Mouse (Mus musculus): ENCODE results near the gene Tox4. TPM values are rescaled to one million over a fixed set of nuclear protein-coding genes. Genes with fewer than 3 reads are reported as not detected.
"Not testable (repeated sequence)": the region's sequence is repeated elsewhere in the genome, so short reads cannot be mapped to it uniquely, and the experiment has no call there.

Tox4 gene
- polyA plus RNA-seq, 1 experiment from 2014 or later, result 36.8 TPM

DNA sequence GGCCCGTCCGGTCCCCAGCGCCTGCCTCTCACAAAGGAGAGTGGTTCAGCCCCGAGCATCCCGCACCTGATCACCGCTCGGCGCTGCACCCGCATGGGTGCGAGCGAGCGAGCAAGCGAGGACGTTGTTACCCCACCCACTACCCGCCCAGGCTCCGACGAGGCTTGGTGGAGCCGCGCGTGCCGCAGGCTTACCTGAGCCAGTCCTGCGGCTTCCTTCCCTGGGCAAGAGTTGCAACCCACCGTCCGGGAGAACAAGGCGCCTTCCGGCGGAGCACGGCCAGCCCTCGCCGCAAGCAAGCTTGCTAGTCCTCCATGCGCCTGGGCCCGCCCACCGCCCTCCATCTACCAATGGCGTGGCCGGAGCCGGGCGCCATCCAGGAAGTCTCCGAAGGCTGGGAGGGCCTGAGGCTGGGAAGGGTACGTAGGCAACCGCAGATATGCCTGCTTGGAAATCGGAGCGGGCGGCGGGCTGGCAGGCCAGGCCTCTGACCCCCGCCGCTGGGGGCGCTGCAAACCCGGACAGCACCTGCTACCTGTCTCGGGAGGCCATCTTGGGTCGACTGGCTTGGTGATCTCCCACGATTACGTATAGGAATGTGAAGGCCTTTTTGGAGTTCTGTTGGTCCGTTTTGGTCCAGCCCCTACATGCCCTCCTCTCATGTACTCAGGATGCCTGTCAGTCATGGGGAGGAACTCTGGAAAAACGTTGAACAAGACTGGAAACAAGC, 21.3 kb upstream of the Tox4 start, which contains the start of gene Chd8:
Chd8 (minus strand) TSS at position 297 of the 730 bp plus-strand sequence.
- peak; percentile 100 for ATAC-seq

DNA sequence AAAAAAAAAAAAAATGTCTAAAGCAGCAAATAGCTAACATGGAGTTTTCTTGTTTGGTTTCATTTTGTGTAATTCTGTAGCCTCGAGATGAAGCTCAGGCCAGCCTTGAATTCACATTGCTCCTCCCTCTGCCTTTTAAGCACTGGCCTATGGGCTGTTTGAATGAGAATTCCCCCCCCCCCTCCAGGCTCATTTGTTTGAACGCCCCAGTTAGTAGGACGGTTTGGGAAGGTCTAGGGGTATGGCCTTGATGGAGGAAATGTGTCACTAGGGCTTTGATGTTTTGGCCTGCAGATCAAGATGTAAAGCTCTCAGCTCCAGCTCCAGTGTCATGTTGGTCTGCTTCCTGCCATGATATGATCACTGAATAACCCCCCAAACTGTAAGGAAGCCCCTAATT, 6.2 kb upstream of the Tox4 start:
- Histone ChIP-seq H3K4me1 (ENCODE audit: control insufficient read depth, insufficient read depth, low read length) (no peaks in the 10 kb centered on the region), H3K9ac (ENCODE audit: low read depth, low read length) (no peak overlapping the region), H3K36me3 (ENCODE audit: control insufficient read depth, insufficient read depth, low read length) (no peaks in the 10 kb centered on the region), H3K27ac (ENCODE audit: low read length) (no peak overlapping the region), H3K9me3 (ENCODE audit: control insufficient read depth, low read length) (no peaks in the 10 kb centered on the region), H3K4me2 (ENCODE audit: low read depth, low read length) (no peak overlapping the region), H3K27me3 (replicated peaks; ENCODE audit: control insufficient read depth, insufficient read depth, low read length) (no peaks in the 10 kb centered on the region), H3K4me3 (ENCODE audit: low read length) (no peak overlapping the region)
- no peak for ATAC-seq
- 65% methylated on average over 3 of the region's 3 CpGs for WGBS

More for the DNA sequence above, 21.3 kb upstream of the Tox4 start, which contains the start of gene Chd8:
- H3K9ac ChIP-seq (ENCODE audit: low read depth, low read length), result peak within 1 kb of the TSS; percentile 93
- peak within 1 kb of the TSS; percentile 88 for H3K4me3 ChIP-seq (ENCODE audit: low read length)
- no peaks in the 10 kb centered on the region for H3K36me3 ChIP-seq (ENCODE audit: control insufficient read depth, insufficient read depth, low read length)
- H3K27ac ChIP-seq (ENCODE audit: low read length), result peak within 1 kb of the TSS; percentile 91
- H3K9me3 ChIP-seq (ENCODE audit: control insufficient read depth, low read length), result no peaks in the 10 kb centered on the region
- H3K4me2 ChIP-seq (ENCODE audit: low read depth, low read length), result peak within 1 kb of the TSS; percentile 83
- peaks cover 12% of the 10 kb centered on the region for H3K4me1 ChIP-seq (ENCODE audit: control insufficient read depth, insufficient read depth, low read length)
- no peaks in the 10 kb centered on the region for H3K27me3 ChIP-seq (replicated peaks; ENCODE audit: control insufficient read depth, insufficient read depth, low read length)
- under 1% methylated on average over 53 of the region's 54 CpGs for WGBS

DNA sequence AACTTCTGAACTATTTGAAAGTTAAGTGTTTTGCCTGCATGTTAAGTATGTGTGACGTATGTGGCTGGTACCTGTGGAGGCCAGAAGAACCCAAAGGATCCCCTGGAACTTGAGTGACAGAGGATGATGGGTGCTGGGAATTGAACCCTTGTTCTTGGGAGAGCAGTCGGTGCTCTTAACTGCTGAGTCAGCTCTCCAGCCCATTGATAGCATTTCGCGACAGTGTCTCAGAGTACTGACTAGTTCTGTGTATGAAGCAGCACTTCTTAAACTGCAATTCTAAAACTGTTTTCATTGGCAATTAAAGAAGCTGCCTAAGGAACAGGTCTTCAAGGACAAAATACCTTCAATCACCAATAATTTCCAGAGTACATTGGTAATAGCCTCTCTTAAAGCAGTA, 1.7 kb upstream of the Tox4 start:
- ATAC-seq, result no peak
- Histone ChIP-seq H3K36me3 (ENCODE audit: control insufficient read depth, insufficient read depth, low read length) (no peaks in the 10 kb centered on the region), H3K27ac (ENCODE audit: low read length) (no peak overlapping the region), H3K27me3 (replicated peaks; ENCODE audit: control insufficient read depth, insufficient read depth, low read length) (no peaks in the 10 kb centered on the region), H3K4me2 (ENCODE audit: low read depth, low read length) (no peak overlapping the region), H3K9me3 (ENCODE audit: control insufficient read depth, low read length) (no peaks in the 10 kb centered on the region), H3K9ac (ENCODE audit: low read depth, low read length) (no peak overlapping the region), H3K4me1 (ENCODE audit: control insufficient read depth, insufficient read depth, low read length) (peaks cover 7% of the 10 kb centered on the region), H3K4me3 (ENCODE audit: low read length) (no peak overlapping the region)
- WGBS, result 92% methylated on average over 4 of the region's 4 CpGs

DNA sequence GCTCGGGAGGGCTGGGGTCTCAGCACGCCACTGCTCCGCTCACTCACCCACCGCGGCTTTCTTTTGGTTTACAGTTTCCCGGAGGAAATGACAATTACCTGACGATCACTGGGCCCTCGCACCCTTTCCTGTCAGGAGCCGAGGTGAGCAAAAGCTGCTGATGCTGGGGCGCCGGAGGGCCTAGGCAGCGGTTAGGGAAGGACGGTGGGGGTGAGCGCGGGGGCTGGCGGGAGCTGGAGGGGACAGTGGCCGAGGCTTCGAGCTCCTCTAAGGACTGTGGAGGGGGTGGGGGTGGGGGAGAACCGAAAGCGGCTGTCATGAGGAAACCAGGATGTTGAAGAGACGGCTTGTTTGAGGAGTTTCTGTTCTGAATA, 788 bp downstream of the Tox4 start:
- ATAC-seq, result peak; percentile 27
- peak overlapping the region; percentile 85 for H3K27ac ChIP-seq (ENCODE audit: low read length)
- H3K4me2 ChIP-seq (ENCODE audit: low read depth, low read length), result peak overlapping the region; percentile 64
- peak overlapping the region; percentile 89 for H3K4me3 ChIP-seq (ENCODE audit: low read length)
- no peaks in the 10 kb centered on the region for H3K27me3 ChIP-seq (replicated peaks; ENCODE audit: control insufficient read depth, insufficient read depth, low read length)
- no peaks in the 10 kb centered on the region for H3K36me3 ChIP-seq (ENCODE audit: control insufficient read depth, insufficient read depth, low read length)
- peaks cover 7% of the 10 kb centered on the region for H3K4me1 ChIP-seq (ENCODE audit: control insufficient read depth, insufficient read depth, low read length)
- under 1% methylated on average over 21 of the region's 21 CpGs for WGBS
- peak overlapping the region; percentile 90 for H3K9ac ChIP-seq (ENCODE audit: low read depth, low read length)
- no peaks in the 10 kb centered on the region for H3K9me3 ChIP-seq (ENCODE audit: control insufficient read depth, low read length)

DNA sequence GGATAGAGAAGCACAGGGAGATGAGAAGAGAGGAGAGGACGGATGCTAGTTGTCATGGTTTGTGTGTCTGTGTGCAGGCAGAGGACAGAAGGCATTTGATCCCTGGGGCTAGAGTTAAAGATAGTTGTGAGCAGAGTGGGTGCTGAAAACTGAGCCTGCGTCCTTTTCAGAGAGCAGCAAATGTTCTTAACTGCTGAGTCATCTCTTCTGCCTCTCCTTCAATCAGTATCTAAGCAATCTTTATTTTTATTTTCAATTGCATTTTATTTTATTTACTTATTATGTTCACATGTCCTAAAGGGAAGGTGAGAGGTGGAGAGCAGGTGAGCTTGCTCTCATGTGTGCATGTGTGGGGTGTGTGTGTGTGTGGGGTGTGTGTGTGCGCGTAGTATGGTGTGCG, 4.7 kb downstream of the Tox4 start:
- Histone ChIP-seq H3K36me3 (ENCODE audit: control insufficient read depth, insufficient read depth, low read length) (peaks cover 9% of the 10 kb centered on the region; the same call in 1 of the 2 replicates), H3K4me2 (ENCODE audit: low read depth, low read length) (no peak overlapping the region), H3K27ac (ENCODE audit: low read length) (no peak overlapping the region), H3K4me1 (ENCODE audit: control insufficient read depth, insufficient read depth, low read length) (peaks cover 4% of the 10 kb centered on the region), H3K4me3 (ENCODE audit: low read length) (no peak overlapping the region), H3K9me3 (ENCODE audit: control insufficient read depth, low read length) (no peaks in the 10 kb centered on the region), H3K27me3 (replicated peaks; ENCODE audit: control insufficient read depth, insufficient read depth, low read length) (no peaks in the 10 kb centered on the region), H3K9ac (ENCODE audit: low read depth, low read length) (no peak overlapping the region)
- WGBS, result 93% methylated on average over 5 of the region's 5 CpGs
- ATAC-seq, result no peak

DNA sequence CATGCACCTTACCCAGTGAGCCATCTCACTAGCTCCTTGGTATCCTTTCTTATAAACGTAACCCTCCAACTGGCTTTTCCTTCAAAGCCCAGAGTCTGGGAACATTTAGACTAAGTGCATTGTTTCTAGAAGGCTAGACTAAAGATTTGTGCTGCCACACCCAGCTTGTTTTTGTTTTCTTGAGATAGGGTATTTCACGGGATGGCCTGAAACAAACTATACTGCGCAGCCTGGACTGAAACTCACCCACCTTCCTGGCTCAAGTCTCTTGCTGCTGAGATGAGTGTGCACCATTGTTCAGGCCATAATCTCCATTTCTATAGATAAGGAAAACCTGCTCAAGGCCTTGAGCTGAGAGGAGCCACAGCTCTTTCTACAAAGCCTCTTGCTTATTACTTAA, 5.2 kb downstream of the Tox4 start:
- H3K4me3 ChIP-seq (ENCODE audit: low read length), result no peak overlapping the region
- no peaks in the 10 kb centered on the region for H3K9me3 ChIP-seq (ENCODE audit: control insufficient read depth, low read length)
- ATAC-seq, result no peak
- H3K4me1 ChIP-seq (ENCODE audit: control insufficient read depth, insufficient read depth, low read length), result peaks cover 4% of the 10 kb centered on the region
- H3K27ac ChIP-seq (ENCODE audit: low read length), result no peak overlapping the region
- H3K4me2 ChIP-seq (ENCODE audit: low read depth, low read length), result no peak overlapping the region
- WGBS, result 86% methylated on average over 3 of the region's 3 CpGs
- no peak overlapping the region for H3K9ac ChIP-seq (ENCODE audit: low read depth, low read length)
- peaks cover 9% of the 10 kb centered on the region; the same call in 1 of the 2 replicates for H3K36me3 ChIP-seq (ENCODE audit: control insufficient read depth, insufficient read depth, low read length)
- H3K27me3 ChIP-seq (replicated peaks; ENCODE audit: control insufficient read depth, insufficient read depth, low read length), result no peaks in the 10 kb centered on the region

DNA sequence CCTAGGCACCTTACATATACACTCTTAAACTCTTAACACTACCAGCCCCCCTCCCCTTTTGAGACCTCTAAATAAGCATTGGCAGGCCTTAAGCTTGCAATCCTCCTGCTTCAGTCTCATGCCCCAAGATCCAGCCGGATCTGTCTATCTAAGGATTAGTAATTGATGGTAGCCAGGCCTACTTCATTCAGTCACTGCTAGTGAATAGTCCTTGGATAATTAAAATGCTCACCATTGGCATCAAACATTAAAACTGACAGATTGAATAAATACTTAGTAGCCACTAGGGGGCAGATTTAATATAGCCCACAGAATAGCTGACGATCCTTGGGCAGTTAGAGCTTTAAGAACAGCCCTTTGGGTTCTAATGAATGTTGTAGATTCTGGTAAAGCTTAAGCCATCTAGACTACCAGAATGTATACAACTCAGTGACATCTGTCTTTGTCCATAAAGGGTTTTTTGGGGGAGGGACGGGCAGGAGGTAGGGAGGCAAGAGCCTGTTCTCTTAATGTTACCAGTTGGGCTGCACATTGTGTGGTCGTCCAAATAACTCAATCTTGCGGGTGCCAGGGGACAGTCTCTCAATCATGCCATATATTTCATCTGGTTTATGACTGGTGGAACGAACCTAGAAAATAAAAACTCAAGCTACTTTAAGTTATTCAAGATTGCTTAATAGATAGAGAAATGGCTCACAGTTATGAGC, 16.8 kb downstream of the Tox4 start:
- Histone ChIP-seq H3K9ac (ENCODE audit: low read depth, low read length) (no peak overlapping the region), H3K27ac (ENCODE audit: low read length) (no peak overlapping the region), H3K27me3 (replicated peaks; ENCODE audit: control insufficient read depth, insufficient read depth, low read length) (no peaks in the 10 kb centered on the region), H3K36me3 (ENCODE audit: control insufficient read depth, insufficient read depth, low read length) (peaks cover 23% of the 10 kb centered on the region; the same call in 1 of the 2 replicates), H3K9me3 (ENCODE audit: control insufficient read depth, low read length) (no peaks in the 10 kb centered on the region), H3K4me2 (ENCODE audit: low read depth, low read length) (no peak overlapping the region), H3K4me1 (ENCODE audit: control insufficient read depth, insufficient read depth, low read length) (no peaks in the 10 kb centered on the region), H3K4me3 (ENCODE audit: low read length) (no peak overlapping the region)
- ATAC-seq, result peak; percentile 34; the same call in 1 of the 2 replicates
- WGBS, result 72% methylated on average over 6 of the region's 6 CpGs

DNA sequence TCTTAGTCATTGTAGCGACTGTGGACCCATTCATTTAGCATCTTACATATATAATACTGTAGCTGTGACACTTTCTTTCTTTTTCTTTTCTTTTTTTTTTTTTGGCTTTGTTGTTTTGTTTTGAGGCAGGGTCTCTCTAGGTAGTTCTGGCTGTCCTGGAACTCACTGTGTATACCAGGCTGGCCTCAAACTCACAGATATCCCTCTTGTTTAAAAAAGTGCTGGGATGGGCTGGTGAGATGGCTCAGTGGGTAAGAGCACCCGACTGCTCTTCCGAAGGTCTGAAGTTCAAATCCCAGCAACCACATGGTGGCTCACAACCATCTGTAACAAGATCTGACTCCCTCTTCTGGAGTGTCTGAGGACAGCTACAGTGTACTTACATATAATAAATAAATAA, 24.6 kb downstream of the Tox4 start:
- WGBS, result 92% methylated on average over 3 of the region's 3 CpGs
- not testable (repeated sequence) for H3K9me3 ChIP-seq (ENCODE audit: control insufficient read depth, low read length); H3K36me3 ChIP-seq (ENCODE audit: control insufficient read depth, insufficient read depth, low read length); H3K4me1 ChIP-seq (ENCODE audit: control insufficient read depth, insufficient read depth, low read length); ATAC-seq; H3K4me3 ChIP-seq (ENCODE audit: low read length); H3K27ac ChIP-seq (ENCODE audit: low read length); H3K4me2 ChIP-seq (ENCODE audit: low read depth, low read length); H3K9ac ChIP-seq (ENCODE audit: low read depth, low read length); H3K27me3 ChIP-seq (replicated peaks; ENCODE audit: control insufficient read depth, insufficient read depth, low read length)

DNA sequence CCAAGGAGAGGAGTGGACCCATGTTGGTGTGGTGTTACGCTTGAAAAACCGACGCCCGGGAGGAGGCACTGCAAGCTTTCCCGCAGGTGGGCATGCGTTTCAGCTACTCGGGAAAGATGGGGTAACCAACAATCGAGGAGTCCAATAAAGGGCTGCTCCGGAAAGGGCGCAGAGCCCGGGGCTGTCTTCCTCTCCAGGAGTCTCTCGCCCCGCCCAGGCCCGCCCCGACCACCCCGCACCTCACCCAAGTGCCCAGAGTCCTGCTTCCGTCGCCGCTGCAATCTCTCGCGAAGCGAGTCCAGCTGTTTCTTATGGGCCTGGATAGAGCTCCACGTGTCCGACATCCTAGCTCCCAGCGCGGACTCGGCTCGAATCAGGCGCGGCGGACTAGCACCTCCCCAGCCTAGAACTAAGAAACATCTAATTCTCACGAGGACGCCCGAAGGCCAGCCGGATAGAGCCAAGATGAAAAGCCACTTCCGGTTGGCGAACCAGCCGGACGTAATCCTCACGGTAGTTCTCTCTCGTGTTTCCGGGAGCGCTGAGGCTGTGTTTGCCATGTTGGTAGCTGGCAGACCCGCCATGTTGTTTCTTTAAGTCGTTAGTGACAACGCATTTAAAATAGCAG, 25.8 kb downstream of the Tox4 start, which contains the start of gene Mettl3:
Mettl3 (minus strand) TSS at position 485 of the 628 bp plus-strand sequence.
- ATAC-seq, result peak; percentile 98
- WGBS, result under 1% methylated on average over 46 of the region's 46 CpGs
- no peaks in the 10 kb centered on the region; the same call in 1 of the 2 replicates for H3K4me1 ChIP-seq (ENCODE audit: control insufficient read depth, insufficient read depth, low read length)
- peak within 1 kb of the TSS; percentile 97 for H3K27ac ChIP-seq (ENCODE audit: low read length)
- H3K4me3 ChIP-seq (ENCODE audit: low read length), result peak within 1 kb of the TSS; percentile 78
- H3K9me3 ChIP-seq (ENCODE audit: control insufficient read depth, low read length), result no peaks in the 10 kb centered on the region
- 0 out of 2 replicates have a peak, but pooled peaks cover 1% of the 10 kb centered on the region for H3K36me3 ChIP-seq (ENCODE audit: control insufficient read depth, insufficient read depth, low read length)
- H3K27me3 ChIP-seq (replicated peaks; ENCODE audit: control insufficient read depth, insufficient read depth, low read length), result no peaks in the 10 kb centered on the region
- H3K9ac ChIP-seq (ENCODE audit: low read depth, low read length), result peak within 1 kb of the TSS; percentile 79
- H3K4me2 ChIP-seq (ENCODE audit: low read depth, low read length), result peak within 1 kb of the TSS; percentile 63
